Comparison of ENCODE assay signal across 9 mouse cellular contexts in genomic region chr1:180116525-180116924, GRCm38 (mm10).
DNase-seq lines count a peak whose midpoint lies in the region; ATAC-seq and TF ChIP-seq lines count a peak whose summit lies in the region.
"Had no signal": no experiment of that assay in that cellular context is flagged by ENCODE, and none has a peak within 500 bp of the region (broad histone marks: within the 10 kb centered on the region; RNA-seq: fewer than 3 reads in every experiment).

No protein-coding gene starts in this region.

- peaks cover 26% of the 10 kb centered on the region for H3K36me3 ChIP-seq in hindbrain, embryonic 10.5 days
- H3K36me3 ChIP-seq in hindbrain, embryonic 16.5 days (ENCODE audit: control insufficient read depth, insufficient read depth, low read length): no peaks in the 10 kb centered on the region; the same call in none of the 2 replicates
- H3K36me3 ChIP-seq in liver, embryonic 14.5 days (replicated peaks; ENCODE audit: control insufficient read depth, insufficient read depth, low read depth): peaks cover 2% of the 10 kb centered on the region; the same call in 1 of the 2 replicates

- no peak for ATAC-seq in hindbrain, embryonic 16.5 days
- no peak for ATAC-seq in liver, embryonic 14.5 days (ENCODE audit: insufficient read depth)

- TF ChIP-seq EP300 in liver, embryonic 14.5 days (IDR thresholded peaks at IDR 0.05; ENCODE audit: low read depth): no peak

- TF ChIP-seq CTCF in liver, embryonic 14.5 days (IDR thresholded peaks at IDR 0.05; ENCODE audit: low read depth): peak; percentile 69

- no peaks in the 10 kb centered on the region for H3K4me1 ChIP-seq in hindbrain, embryonic 10.5 days (replicated peaks)
- H3K4me1 ChIP-seq in hindbrain, embryonic 16.5 days (ENCODE audit: control insufficient read depth, insufficient read depth, low read depth, low read length): no peaks in the 10 kb centered on the region
- no peaks in the 10 kb centered on the region for H3K4me1 ChIP-seq in liver, embryonic 14.5 days (replicated peaks; ENCODE audit: control insufficient read depth in 2 of 2, insufficient read depth in 2 of 2, low read length in 1 of 2)
- H3K4me1 ChIP-seq: midbrain, embryonic 12.5 days had no signal

- peak; percentile 19 for DNase-seq in hindbrain, embryonic 10.5 days (ENCODE audit: low spot score)
- DNase-seq in A20 (ENCODE audit: low read depth, low spot score): peak; percentile 32
- peak; percentile 49 for DNase-seq in NIH3T3 (ENCODE audit: low read depth)
- DNase-seq in liver, embryonic 14.5 days (ENCODE audit: low read depth in 3 of 3, low spot score in 3 of 3): peak in 2 of 3 experiments; percentile 7 to 9
- no peak for DNase-seq in frontal cortex, postnatal 14 days (ENCODE audit: low spot score in 2 of 2)
- DNase-seq in ovary, postnatal 36 days (ENCODE audit: low spot score): no peak
- DNase-seq in urinary bladder, adult 2 months (ENCODE audit: low spot score): no peak

- WGBS in hindbrain, embryonic 10.5 days: 83% methylated on average over 1 of the region's 1 CpGs
- WGBS in hindbrain, embryonic 16.5 days: 88% methylated on average over 1 of the region's 1 CpGs
- WGBS in liver, embryonic 14.5 days (ENCODE audit: insufficient replicate concordance): 70% methylated on average over 1 of the region's 1 CpGs

- no peaks in the 10 kb centered on the region for H3K27me3 ChIP-seq in hindbrain, embryonic 10.5 days (ENCODE audit: insufficient read depth, poor library complexity, severe bottlenecking)
- no peaks in the 10 kb centered on the region for H3K27me3 ChIP-seq in hindbrain, embryonic 16.5 days (replicated peaks; ENCODE audit: control insufficient read depth, insufficient read depth, low read length)
- H3K27me3 ChIP-seq in liver, embryonic 14.5 days (ENCODE audit: control insufficient read depth, insufficient read depth, low read length): no peaks in the 10 kb centered on the region
- H3K27me3 ChIP-seq: midbrain, embryonic 12.5 days had no signal

- no peak overlapping the region for H3K9ac ChIP-seq in hindbrain, embryonic 16.5 days (ENCODE audit: low read depth, low read length)
- H3K9ac ChIP-seq in liver, embryonic 14.5 days (replicated peaks): no peak overlapping the region
- H3K9ac ChIP-seq: midbrain, embryonic 12.5 days had no signal

- no peak overlapping the region for H3K4me3 ChIP-seq in hindbrain, embryonic 10.5 days
- no peak overlapping the region for H3K4me3 ChIP-seq in hindbrain, embryonic 16.5 days (ENCODE audit: low read length)
- H3K4me3 ChIP-seq in liver, embryonic 14.5 days (ENCODE audit: insufficient read depth in 1 of 2, low read depth in 2 of 2, low read length in 2 of 2): no peak overlapping the region
- H3K4me3 ChIP-seq: midbrain, embryonic 12.5 days had no signal

- H3K27ac ChIP-seq in hindbrain, embryonic 10.5 days: no peak overlapping the region
- no peak overlapping the region for H3K27ac ChIP-seq in hindbrain, embryonic 16.5 days (ENCODE audit: low read depth, low read length)
- no peak overlapping the region for H3K27ac ChIP-seq in liver, embryonic 14.5 days
- H3K27ac ChIP-seq: midbrain, embryonic 12.5 days had no signal

- H3K9me3 ChIP-seq in hindbrain, embryonic 10.5 days: no peaks in the 10 kb centered on the region
- H3K9me3 ChIP-seq in hindbrain, embryonic 16.5 days (ENCODE audit: control insufficient read depth, low read length): no peaks in the 10 kb centered on the region
- no peaks in the 10 kb centered on the region for H3K9me3 ChIP-seq in liver, embryonic 14.5 days (ENCODE audit: control insufficient read depth, low read length)
- H3K9me3 ChIP-seq: midbrain, embryonic 12.5 days had no signal

- no peak overlapping the region for H3K4me2 ChIP-seq in hindbrain, embryonic 16.5 days (ENCODE audit: low read length)
- no peak overlapping the region for H3K4me2 ChIP-seq in liver, embryonic 14.5 days (ENCODE audit: low read depth)
- H3K4me2 ChIP-seq: midbrain, embryonic 12.5 days had no signal

Comparison
In these comparisons a context has a peak if more than half of its experiments do, and no peak if none do; other contexts are left out.
1. DNase-seq: peak in hindbrain, embryonic 10.5 days (single experiment), A20 (single experiment), NIH3T3 (single experiment) and liver, embryonic 14.5 days (2 of 3); none in frontal cortex, postnatal 14 days (0 of 2), ovary, postnatal 36 days (single experiment) and urinary bladder, adult 2 months (single experiment).